ENCODE assay signal across 16 mouse cellular contexts in genomic region chr16:11615633-11616032, GRCm38 (mm10).
A peak's percentile ranks its signal among the peaks of the same experiment; 100 is the strongest.
DNase-seq lines count a peak whose midpoint lies in the region; ATAC-seq and TF ChIP-seq lines count a peak whose summit lies in the region.
"Had no signal": no experiment of that assay in that cellular context is flagged by ENCODE, and none has a peak within 500 bp of the region (broad histone marks: within the 10 kb centered on the region; RNA-seq: fewer than 3 reads in every experiment).

No protein-coding gene starts in this region.

- intact Hi-C loops in gastrocnemius, adult 2 months (cut with DNase I): no loop called here
- intact Hi-C loops in gastrocnemius, postnatal 36 days (cut with DNase I): no loop called here

- no peak for TF ChIP-seq EP300 in liver, postnatal 0 days (IDR thresholded peaks at IDR 0.05; ENCODE audit: low read depth)

- peaks cover 61% of the 10 kb centered on the region for H3K4me1 ChIP-seq in liver, embryonic 13.5 days (replicated peaks)
- peaks cover 3% of the 10 kb centered on the region; the same call in 1 of the 2 replicates for H3K4me1 ChIP-seq in liver, postnatal 0 days (ENCODE audit: insufficient read depth)
- H3K4me1 ChIP-seq in bone marrow macrophage, adult 2 months (ENCODE audit: control insufficient read depth, insufficient read depth, low read length): peaks cover 11% of the 10 kb centered on the region
- no peaks in the 10 kb centered on the region for H3K4me1 ChIP-seq in hindbrain, embryonic 12.5 days
- H3K4me1 ChIP-seq: embryonic facial prominence, embryonic 10.5 days; limb, embryonic 13.5 days; neural tube, embryonic 13.5 days; stomach, embryonic 15.5 days had no signal

- H3K27ac ChIP-seq in gastrocnemius, adult 2 months: peak overlapping the region; percentile 69
- H3K27ac ChIP-seq in liver, embryonic 13.5 days: peak overlapping the region; percentile 75
- H3K27ac ChIP-seq in liver, postnatal 0 days (ENCODE audit: low read depth): no peak overlapping the region
- H3K27ac ChIP-seq in bone marrow macrophage, adult 2 months (ENCODE audit: insufficient read depth, low read depth, low read length): peak overlapping the region; percentile 8; the same call in 1 of the 2 replicates
- no peak overlapping the region for H3K27ac ChIP-seq in hindbrain, embryonic 12.5 days
- H3K27ac ChIP-seq: embryonic facial prominence, embryonic 10.5 days; limb, embryonic 13.5 days; neural tube, embryonic 13.5 days; stomach, embryonic 15.5 days had no signal

- 52% methylated on average over 2 of the region's 2 CpGs for WGBS in liver, embryonic 13.5 days (ENCODE audit: insufficient replicate concordance)
- 53% methylated on average over 2 of the region's 2 CpGs for WGBS in liver, postnatal 0 days (ENCODE audit: insufficient replicate concordance)
- 69% methylated on average over 2 of the region's 2 CpGs for WGBS in hindbrain, embryonic 12.5 days

- ATAC-seq in liver, embryonic 13.5 days (ENCODE audit: low read depth): no peak
- no peak for ATAC-seq in liver, postnatal 0 days
- ATAC-seq in hindbrain, embryonic 12.5 days (ENCODE audit: low FRiP score): no peak
- ATAC-seq: hindbrain, embryonic 16.5 days had no signal

- H3K9me3 ChIP-seq in liver, embryonic 13.5 days (replicated peaks): no peaks in the 10 kb centered on the region
- H3K9me3 ChIP-seq in liver, postnatal 0 days (ENCODE audit: low read length): no peaks in the 10 kb centered on the region
- H3K9me3 ChIP-seq in hindbrain, embryonic 12.5 days (replicated peaks): peaks cover 6% of the 10 kb centered on the region; the same call in 1 of the 2 replicates
- H3K9me3 ChIP-seq: stomach, embryonic 15.5 days had no signal

- no peak for TF ChIP-seq CTCF in gastrocnemius, adult 2 months (IDR thresholded peaks at IDR 0.05)
- TF ChIP-seq CTCF in liver, postnatal 0 days (IDR thresholded peaks at IDR 0.05; ENCODE audit: low read depth): no peak
- TF ChIP-seq CTCF in bone marrow macrophage, adult 2 months (IDR thresholded peaks at IDR 0.05; ENCODE audit: low read depth, low read length): no peak

- 0 out of 2 replicates have a peak overlapping the region, but pooled peaks have one; percentile 15 for H3K4me3 ChIP-seq in gastrocnemius, adult 2 months
- H3K4me3 ChIP-seq in liver, embryonic 13.5 days (replicated peaks): no peak overlapping the region
- no peak overlapping the region for H3K4me3 ChIP-seq in liver, postnatal 0 days (ENCODE audit: low read depth, low read length)
- H3K4me3 ChIP-seq in bone marrow macrophage, adult 2 months (ENCODE audit: insufficient read depth, low read length): no peak overlapping the region
- no peak overlapping the region for H3K4me3 ChIP-seq in hindbrain, embryonic 12.5 days
- H3K4me3 ChIP-seq: embryonic facial prominence, embryonic 10.5 days; limb, embryonic 13.5 days; neural tube, embryonic 13.5 days; stomach, embryonic 15.5 days had no signal

- no peaks in the 10 kb centered on the region for H3K27me3 ChIP-seq in liver, embryonic 13.5 days
- H3K27me3 ChIP-seq in liver, postnatal 0 days (ENCODE audit: insufficient read depth, low read length): no peaks in the 10 kb centered on the region
- H3K27me3 ChIP-seq in hindbrain, embryonic 12.5 days: no peaks in the 10 kb centered on the region
- H3K27me3 ChIP-seq: limb, embryonic 13.5 days; neural tube, embryonic 13.5 days; stomach, embryonic 15.5 days had no signal

- DNase-seq in gastrocnemius, adult 2 months: peak; percentile 64
- no peak for DNase-seq in gastrocnemius, postnatal 36 days
- DNase-seq in liver, embryonic 13.5 days: no peak
- no peak for DNase-seq in liver, postnatal 0 days
- DNase-seq in telencephalon, adult 2 months (ENCODE audit: low read depth, low spot score): peak; percentile 66
- DNase-seq: kidney, postnatal 25 days; lung, postnatal 14 days; midbrain, embryonic 14.5 days; thymus, postnatal 36 days had no signal

- H3K4me2 ChIP-seq in liver, embryonic 13.5 days: no peak overlapping the region
- H3K4me2 ChIP-seq in liver, postnatal 0 days (ENCODE audit: low read depth, low read length): no peak overlapping the region
- H3K4me2 ChIP-seq in hindbrain, embryonic 12.5 days (replicated peaks): no peak overlapping the region
- H3K4me2 ChIP-seq: limb, embryonic 13.5 days; neural tube, embryonic 13.5 days; stomach, embryonic 15.5 days had no signal

- H3K9ac ChIP-seq in liver, embryonic 13.5 days: no peak overlapping the region
- H3K9ac ChIP-seq in liver, postnatal 0 days (replicated peaks): no peak overlapping the region
- H3K9ac ChIP-seq in hindbrain, embryonic 12.5 days: no peak overlapping the region
- H3K9ac ChIP-seq: limb, embryonic 13.5 days; neural tube, embryonic 13.5 days; stomach, embryonic 15.5 days had no signal

- H3K36me3 ChIP-seq in liver, embryonic 13.5 days: no peaks in the 10 kb centered on the region
- no peaks in the 10 kb centered on the region for H3K36me3 ChIP-seq in liver, postnatal 0 days (replicated peaks; ENCODE audit: insufficient read depth, low read length)
- no peaks in the 10 kb centered on the region; the same call in 1 of the 2 replicates for H3K36me3 ChIP-seq in hindbrain, embryonic 12.5 days
- H3K36me3 ChIP-seq: limb, embryonic 13.5 days; stomach, embryonic 15.5 days had no signal

- no peak for TF ChIP-seq POLR2A in bone marrow macrophage, adult 2 months (IDR thresholded peaks at IDR 0.05; ENCODE audit: borderline replicate concordance, low read depth, low read length)

Comparison
In these comparisons a context has a peak if more than half of its experiments do, and no peak if none do; other contexts are left out.
1. DNase-seq: peak in gastrocnemius, adult 2 months (single experiment) and telencephalon, adult 2 months (single experiment); none in gastrocnemius, postnatal 36 days (0 of 2), liver, embryonic 13.5 days (single experiment) and liver, postnatal 0 days (single experiment).
2. H3K27ac ChIP-seq: peak in gastrocnemius, adult 2 months (single experiment), liver, embryonic 13.5 days (single experiment) and bone marrow macrophage, adult 2 months (single experiment); none in liver, postnatal 0 days (single experiment) and hindbrain, embryonic 12.5 days (single experiment).